Mouse (Mus musculus): ENCODE results near the gene Nr3c2.

The Nr3c2 gene

GRCm38 (mm10) chr8:77170439-77170759 lies 271.2 kb downstream of the Nr3c2 start:
- DNase-seq (ENCODE audit: low spot score), result no peak

- no peak for DNase-seq (ENCODE audit: low spot score)
Observed at GRCm38 (mm10) chr8:77173075-77173657, 273.9 kb downstream of the Nr3c2 start.

- DNase-seq (ENCODE audit: low spot score), result no peak
Observed at GRCm38 (mm10) chr8:77173736-77174135, 274.5 kb downstream of the Nr3c2 start.

DNA sequence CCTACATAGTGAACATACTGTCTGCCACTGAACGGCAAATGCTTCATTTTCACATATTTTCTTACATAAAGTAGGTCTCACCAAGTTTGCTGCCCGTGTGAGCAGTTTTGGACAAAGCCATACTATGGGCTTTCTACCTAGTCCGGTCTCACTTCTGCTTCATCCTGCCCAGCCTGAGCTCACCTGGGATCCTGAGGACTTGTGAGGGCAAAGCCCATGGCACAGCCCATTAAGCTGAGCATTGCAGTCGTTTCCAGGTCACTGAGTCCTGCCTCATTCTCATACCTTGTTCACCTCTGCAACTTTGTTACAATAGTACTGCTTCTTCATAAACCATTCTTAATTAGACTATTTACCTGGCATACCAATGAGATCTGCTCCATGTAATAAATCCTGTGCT lies 276.2 kb downstream of the Nr3c2 start:
- no peak for DNase-seq (ENCODE audit: low spot score)

GRCm38 (mm10) chr8:77176343-77176742 lies 277.1 kb downstream of the Nr3c2 start:
- no peak for DNase-seq (ENCODE audit: low spot score)

DNA sequence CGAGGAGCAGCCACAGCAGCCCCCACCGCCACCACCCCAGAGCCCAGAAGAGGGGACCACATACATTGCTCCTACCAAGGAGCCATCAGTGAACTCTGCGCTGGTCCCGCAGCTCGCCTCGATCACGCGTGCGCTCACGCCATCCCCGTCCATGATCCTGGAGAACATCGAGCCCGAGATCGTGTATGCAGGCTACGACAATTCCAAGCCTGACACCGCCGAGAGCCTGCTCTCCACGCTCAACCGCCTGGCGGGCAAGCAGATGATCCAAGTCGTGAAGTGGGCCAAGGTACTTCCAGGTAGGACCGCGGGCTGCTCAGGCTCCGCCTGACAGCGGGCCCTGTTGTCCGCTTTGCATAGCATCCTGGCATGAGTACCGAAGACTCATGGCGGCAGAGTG lies 286.6 kb downstream of the Nr3c2 start:
- no peak for DNase-seq (ENCODE audit: low spot score)

GRCm38 (mm10) chr8:77186914-77187536 lies 287.8 kb downstream of the Nr3c2 start:
- no peak for DNase-seq (ENCODE audit: low spot score)

DNA sequence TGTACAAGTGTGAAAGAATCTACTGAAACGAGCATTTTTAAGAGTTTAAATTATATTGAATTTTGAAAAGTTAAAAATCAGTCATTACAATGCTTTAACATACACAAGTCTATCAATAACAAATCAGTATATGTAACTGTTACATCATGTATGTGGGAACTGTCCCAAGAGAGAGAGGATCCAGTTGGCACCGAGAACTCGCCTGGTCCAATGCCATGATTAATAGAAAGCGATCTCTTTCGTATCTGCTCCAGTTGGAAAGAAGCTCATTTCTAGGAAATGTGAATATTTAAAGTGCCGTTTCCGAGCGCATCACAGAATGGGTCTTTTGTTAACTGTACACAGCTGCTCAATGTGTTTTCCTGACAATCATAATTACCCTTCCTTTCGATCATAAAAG lies 288.5 kb downstream of the Nr3c2 start:
- DNase-seq (ENCODE audit: low spot score), result no peak

GRCm38 (mm10) chr8:77188298-77188697 lies 289.1 kb downstream of the Nr3c2 start:
- no peak for DNase-seq (ENCODE audit: low spot score)

DNA sequence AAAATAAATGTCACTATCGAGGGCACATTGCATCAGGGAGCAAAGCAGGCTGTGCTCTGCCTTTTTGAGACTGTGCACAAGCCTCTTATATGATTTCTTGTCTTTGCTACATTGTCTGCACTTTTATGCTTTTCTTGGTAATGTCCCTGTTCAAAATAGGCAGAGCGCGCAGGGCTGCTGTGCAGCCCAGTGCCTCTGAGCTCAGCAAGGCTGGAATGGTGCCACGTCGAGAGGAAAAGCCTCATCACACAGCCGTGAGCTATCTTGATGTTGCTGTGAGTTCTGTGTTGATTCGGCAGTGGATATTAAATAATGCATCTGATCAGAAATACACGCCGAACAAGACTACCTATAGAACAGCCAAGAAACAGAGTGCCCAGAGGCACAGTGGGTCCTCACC lies 290.1 kb downstream of the Nr3c2 start:
- no peak for DNase-seq (ENCODE audit: low spot score)

- no peak for DNase-seq (ENCODE audit: low spot score)
Observed at GRCm38 (mm10) chr8:77190393-77190792, 291.2 kb downstream of the Nr3c2 start.

- no peak for DNase-seq (ENCODE audit: low spot score)
Observed at GRCm38 (mm10) chr8:77209297-77209696, 310.1 kb downstream of the Nr3c2 start.

GRCm38 (mm10) chr8:77213893-77214464 lies 314.7 kb downstream of the Nr3c2 start:
- no peak for DNase-seq (ENCODE audit: low spot score)

- DNase-seq (ENCODE audit: low spot score), result no peak
Observed at GRCm38 (mm10) chr8:77214665-77215064, 315.4 kb downstream of the Nr3c2 start.

GRCm38 (mm10) chr8:77215191-77215590 lies 315.9 kb downstream of the Nr3c2 start:
- DNase-seq (ENCODE audit: low spot score), result no peak

- DNase-seq (ENCODE audit: low spot score), result no peak
Observed at GRCm38 (mm10) chr8:77223123-77223522, 323.9 kb downstream of the Nr3c2 start.

GRCm38 (mm10) chr8:77227742-77228141 lies 328.5 kb downstream of the Nr3c2 start:
- no peak for DNase-seq (ENCODE audit: low spot score)

DNA sequence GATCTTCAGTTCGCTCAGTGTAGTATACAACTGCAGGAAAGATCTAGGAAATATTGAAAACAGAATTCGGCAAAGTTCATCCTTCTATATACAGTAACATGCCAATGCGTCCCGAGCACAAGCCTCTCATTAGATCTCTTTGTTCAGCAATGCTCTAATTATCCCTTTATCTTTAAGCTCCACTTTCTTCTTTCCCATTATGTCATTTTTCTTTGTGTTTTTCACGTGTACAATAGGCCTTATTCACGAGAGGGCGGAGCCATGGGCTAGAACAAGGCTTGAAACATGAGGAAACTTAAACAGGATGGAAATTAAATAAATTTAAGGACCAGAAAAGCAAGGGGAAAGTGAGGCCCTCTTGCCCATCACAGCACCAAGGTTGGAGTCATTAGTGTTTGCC lies 329.4 kb downstream of the Nr3c2 start:
- no peak for DNase-seq (ENCODE audit: low spot score)

- DNase-seq (ENCODE audit: low spot score), result no peak
Observed at GRCm38 (mm10) chr8:77231211-77231610, 332.0 kb downstream of the Nr3c2 start.

GRCm38 (mm10) chr8:77231834-77232233 lies 332.6 kb downstream of the Nr3c2 start:
- DNase-seq (ENCODE audit: low spot score), result no peak

GRCm38 (mm10) chr8:77232411-77232810 lies 333.2 kb downstream of the Nr3c2 start:
- no peak for DNase-seq (ENCODE audit: low spot score)

GRCm38 (mm10) chr8:77236701-77237100 lies 337.5 kb downstream of the Nr3c2 start:
- no peak for DNase-seq (ENCODE audit: low spot score)

GRCm38 (mm10) chr8:77239462-77239861 lies 340.2 kb downstream of the Nr3c2 start:
- no peak for DNase-seq (ENCODE audit: low spot score)

GRCm38 (mm10) chr8:77241381-77241780 lies 342.1 kb downstream of the Nr3c2 start:
- DNase-seq (ENCODE audit: low spot score), result no peak

Data from ovary, postnatal 10 days (tissue).